Mouse (Mus musculus) hindbrain, postnatal 0 days (tissue): ENCODE data around the gene Tuft1. TPM values are rescaled to one million over a fixed set of nuclear protein-coding genes. Genes with fewer than 3 reads are reported as not detected.

ENCODE experiments used
- ATAC-seq: fragments of 200-750 bp; cut with Nextera tagmentation; 2 replicates; pipeline ENCODE4 v1.8.0; 2017; ENCODE audit warnings: mild to moderate bottlenecking, moderate TSS enrichment, moderate library complexity
- DNase-seq: peaks from one replicate; pipeline ENCODE4 v3.0.0-alpha.2; 2015; ENCODE audit warnings: low spot score
- H3K27ac ChIP-seq: fragments of 300-500 bp; sonication (generic); 2 replicates; pipeline ENCODE4 v1.5.1; 2014; ENCODE audit warnings: mild to moderate bottlenecking
- H3K27me3 ChIP-seq: fragments of 300-500 bp; sonication (generic); 2 replicates; pipeline ENCODE4 v1.6.1; 2014; ENCODE audit warnings: low read length, mixed read lengths; ENCODE audit not compliant: insufficient read depth
- H3K36me3 ChIP-seq: fragments of 300-500 bp; sonication (generic); 2 replicates; pipeline ENCODE4 v1.6.1; 2014; ENCODE audit warnings: low read length, mixed read lengths; ENCODE audit not compliant: insufficient read depth
- H3K4me1 ChIP-seq: fragments of 300-500 bp; sonication (generic); 2 replicates; pipeline ENCODE4 v1.6.1; 2014; ENCODE audit warnings: antibody characterized with exemption, low read length, mixed read lengths; ENCODE audit not compliant: insufficient read depth
- H3K4me2 ChIP-seq: fragments of 300-500 bp; sonication (generic); 2 replicates; pipeline ENCODE4 v1.6.1; 2014; ENCODE audit warnings: low read depth, mild to moderate bottlenecking, low read length, moderate library complexity, mixed read lengths
- H3K4me3 ChIP-seq: fragments of 300-500 bp; sonication (generic); 2 replicates; pipeline ENCODE4 v1.5.1; 2014; ENCODE audit warnings: low read length
- H3K9ac ChIP-seq: fragments of 300-500 bp; sonication (generic); replicated peaks from 2 replicates; pipeline ENCODE4 v1.6.1; 2014; ENCODE audit warnings: mild to moderate bottlenecking, low read length, moderate library complexity, mixed read lengths
- H3K9me3 ChIP-seq: fragments of 300-500 bp; sonication (generic); 2 replicates; pipeline ENCODE4 v1.6.1; 2016; ENCODE audit warnings: low read length, mixed read lengths
- CTCF ChIP-seq: IDR thresholded peaks from 2 replicates; pipeline ENCODE4 v1.5.1; 2016; ENCODE audit warnings: antibody characterized with exemption, control low read depth, low read depth
- WGBS: fragments of 180-500 bp; shearing (Covaris S2); extraction: QIAGEN DNeasy Blood & Tissue Kit; methylation state at CpG from one replicate; pipeline ENCODE4 v1.1.7; 2014; 5-methylcytosine and 5-hydroxymethylcytosine counted together
- polyA plus RNA-seq: library from polyadenylated mRNA; unstranded; fragments of >200 nt; fragmentation: Nextera tagmentation; extraction: Ambion mirVana; gene quantifications from 2 replicates; pipeline ENCODE4 v1.2.1, GENCODE M21; 2015
- total RNA-seq: library from RNA; depleted of rRNA; stranded (reverse); fragments of >200 nt; gene quantifications from 2 replicates; pipeline ENCODE4 v1.2.3, GENCODE M21; 2014

Gene Tuft1
- total and polyA plus RNA-seq, 2 experiments from 2014 or later = 6.8 to 14.7 TPM

DNA sequence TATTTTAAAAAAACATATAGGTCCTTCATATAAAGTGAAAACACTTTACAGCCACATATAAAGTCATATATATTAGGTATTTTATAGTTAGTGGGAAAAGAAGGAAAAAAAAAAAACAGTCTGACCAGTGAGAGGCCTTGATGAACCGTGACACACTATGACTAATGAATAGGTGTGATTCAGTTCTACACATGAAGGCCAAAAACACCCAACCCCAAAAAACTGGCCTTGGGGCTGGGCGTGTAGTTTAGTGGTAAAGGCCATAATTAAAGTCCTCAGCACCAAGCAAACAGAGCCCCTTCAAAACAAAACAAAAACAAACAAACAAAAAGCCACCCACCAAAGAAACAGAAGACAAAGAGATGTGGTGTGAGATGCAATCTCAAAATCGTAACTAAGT, 28.8 kb downstream of the Tuft1 start:
- WGBS = 83% methylated on average over 3 of the region's 3 CpGs
- H3K4me1 ChIP-seq = no peaks in the 10 kb centered on the region

DNA sequence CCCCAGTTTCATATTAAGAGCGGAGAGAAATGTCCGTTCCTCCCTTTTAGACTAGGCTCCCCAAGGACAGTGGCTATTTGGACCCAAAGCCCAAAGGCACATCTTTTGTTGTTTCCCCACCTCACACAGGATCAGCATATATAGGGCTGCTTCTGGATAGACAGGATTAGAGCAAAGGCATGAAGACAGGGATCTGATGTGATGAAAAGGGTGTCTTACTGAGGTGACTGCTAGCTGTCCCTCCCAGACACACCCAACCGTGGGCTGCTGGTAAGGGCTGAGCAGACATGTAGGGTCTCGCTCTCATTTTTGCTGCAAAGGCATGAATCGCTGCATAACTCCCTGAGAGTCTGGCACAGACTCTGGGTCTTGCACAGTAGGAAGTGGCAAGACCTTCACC, 30.0 kb downstream of the Tuft1 start:
- Histone ChIP-seq H3K36me3 (no peaks in the 10 kb centered on the region), H3K4me3 (no peak overlapping the region), H3K4me2 (no peak overlapping the region), H3K4me1 (no peaks in the 10 kb centered on the region), H3K27me3 (no peaks in the 10 kb centered on the region), H3K9me3 (no peaks in the 10 kb centered on the region), H3K27ac (no peak overlapping the region), H3K9ac (no peak overlapping the region)
- ATAC-seq (no peak), DNase-seq (no peak)
- 86% methylated on average over 5 of the region's 5 CpGs for WGBS
- TF ChIP-seq CTCF = no peak

More for the DNA sequence above, 28.8 kb downstream of the Tuft1 start:
- Histone ChIP-seq H3K9me3 (no peaks in the 10 kb centered on the region), H3K4me3 (no peak overlapping the region), H3K4me2 (no peak overlapping the region), H3K27me3 (no peaks in the 10 kb centered on the region), H3K9ac (no peak overlapping the region), H3K27ac (no peak overlapping the region), H3K36me3 (no peaks in the 10 kb centered on the region)
- DNase-seq (no peak), ATAC-seq (no peak)
- TF ChIP-seq CTCF = no peak

DNA sequence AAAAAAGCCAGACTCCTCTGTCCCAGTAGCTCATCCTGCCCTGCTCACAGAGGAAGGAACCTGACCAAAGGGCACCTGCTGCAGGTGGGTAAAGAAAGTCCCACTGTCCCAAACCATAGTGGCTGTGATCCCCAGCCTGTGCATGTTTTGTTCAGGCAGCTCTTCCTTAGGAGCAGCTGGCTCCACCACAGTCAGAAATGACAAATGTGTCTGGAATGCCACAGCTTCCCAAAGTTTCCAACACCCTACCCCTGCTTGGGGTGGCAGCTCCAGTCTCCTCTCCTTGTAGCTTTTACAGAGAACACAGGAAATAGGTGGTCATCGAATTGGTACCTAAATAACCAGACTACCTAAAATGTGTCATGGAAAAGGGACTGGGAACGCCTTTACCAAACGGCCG, 34.4 kb downstream of the Tuft1 start:
- Histone ChIP-seq H3K4me1 (no peaks in the 10 kb centered on the region), H3K36me3 (no peaks in the 10 kb centered on the region), H3K4me2 (no peak overlapping the region), H3K9ac (no peak overlapping the region), H3K9me3 (no peaks in the 10 kb centered on the region), H3K27ac (no peak overlapping the region), H3K4me3 (no peak overlapping the region), H3K27me3 (no peaks in the 10 kb centered on the region)
- TF ChIP-seq CTCF = no peak
- WGBS = 95% methylated on average over 4 of the region's 4 CpGs
- DNase-seq (no peak), ATAC-seq (no peak)

DNA sequence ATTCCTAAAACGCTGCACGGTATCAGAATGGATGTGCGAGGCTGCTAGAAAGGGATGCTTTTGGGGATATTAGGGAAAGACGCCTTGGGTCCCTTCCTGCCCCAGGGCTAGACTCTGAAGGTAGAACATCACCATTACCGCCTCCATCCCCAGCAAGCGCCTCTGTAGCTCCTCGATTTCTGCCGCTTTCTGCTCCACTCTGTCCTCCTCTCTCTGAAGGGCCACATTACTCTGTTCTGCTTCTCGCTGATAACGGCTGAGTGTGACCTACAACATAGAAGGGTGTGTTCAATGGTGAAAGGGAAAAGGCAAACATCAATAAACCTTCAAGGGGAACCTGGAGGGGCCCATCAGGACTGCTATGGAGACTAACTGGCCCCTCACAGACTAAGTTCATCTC, 36.1 kb downstream of the Tuft1 start:
- no peaks in the 10 kb centered on the region for H3K4me1 ChIP-seq

DNA sequence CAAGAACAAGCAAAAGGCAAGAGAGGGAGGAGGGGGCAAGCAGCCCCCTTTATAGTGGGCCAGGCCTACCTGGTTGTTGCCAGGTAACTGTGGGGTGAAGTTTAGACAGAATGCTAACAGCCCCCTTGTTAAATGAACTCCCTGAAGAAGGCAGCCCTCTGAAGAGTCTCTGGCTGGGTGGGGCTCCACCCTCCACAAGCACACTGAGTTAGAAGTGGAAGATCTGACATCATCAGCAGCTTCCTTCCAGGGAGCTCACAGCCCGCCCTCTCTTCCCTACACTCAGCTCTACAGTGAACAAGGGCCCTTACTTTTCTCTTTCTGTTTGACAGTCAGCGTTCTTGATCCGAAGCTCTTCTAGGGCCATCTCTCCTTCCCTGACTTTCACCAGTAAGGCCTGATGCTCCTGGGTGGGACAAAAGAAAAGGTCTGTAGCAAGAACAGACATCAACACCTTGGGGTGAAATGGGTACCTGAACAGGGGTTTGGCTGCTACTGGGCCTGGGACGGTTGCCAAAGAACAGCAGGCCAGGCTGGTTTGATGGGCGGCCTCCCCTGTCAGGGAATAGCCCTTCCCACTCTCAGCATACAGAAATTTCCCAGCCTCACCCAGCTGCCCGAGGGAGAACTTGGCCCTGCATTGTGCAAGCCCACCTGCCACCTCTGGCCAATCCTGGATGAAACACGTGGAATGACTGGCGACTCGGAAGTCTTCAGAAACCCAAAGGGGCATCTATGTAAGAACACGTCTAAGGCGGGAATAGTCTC, 36.7 kb downstream of the Tuft1 start:
- no peak overlapping the region for H3K9ac ChIP-seq
- H3K27me3 ChIP-seq = no peaks in the 10 kb centered on the region
- DNase-seq = no peak
- no peak overlapping the region for H3K4me2 ChIP-seq
- H3K36me3 ChIP-seq = no peaks in the 10 kb centered on the region
- 74% methylated on average over 11 of the region's 11 CpGs for WGBS
- no peaks in the 10 kb centered on the region for H3K4me1 ChIP-seq
- H3K9me3 ChIP-seq = no peaks in the 10 kb centered on the region
- H3K27ac ChIP-seq = no peak overlapping the region
- TF ChIP-seq CTCF = no peak
- H3K4me3 ChIP-seq = no peak overlapping the region
- ATAC-seq = no peak

More for the DNA sequence above, 36.1 kb downstream of the Tuft1 start:
- H3K36me3 ChIP-seq = no peaks in the 10 kb centered on the region
- no peaks in the 10 kb centered on the region for H3K9me3 ChIP-seq
- no peak overlapping the region for H3K4me2 ChIP-seq
- ATAC-seq = no peak
- no peak overlapping the region for H3K27ac ChIP-seq
- no peak for DNase-seq
- no peaks in the 10 kb centered on the region for H3K27me3 ChIP-seq
- no peak for TF ChIP-seq CTCF
- H3K9ac ChIP-seq = no peak overlapping the region
- WGBS = 94% methylated on average over 10 of the region's 10 CpGs
- no peak overlapping the region for H3K4me3 ChIP-seq

DNA sequence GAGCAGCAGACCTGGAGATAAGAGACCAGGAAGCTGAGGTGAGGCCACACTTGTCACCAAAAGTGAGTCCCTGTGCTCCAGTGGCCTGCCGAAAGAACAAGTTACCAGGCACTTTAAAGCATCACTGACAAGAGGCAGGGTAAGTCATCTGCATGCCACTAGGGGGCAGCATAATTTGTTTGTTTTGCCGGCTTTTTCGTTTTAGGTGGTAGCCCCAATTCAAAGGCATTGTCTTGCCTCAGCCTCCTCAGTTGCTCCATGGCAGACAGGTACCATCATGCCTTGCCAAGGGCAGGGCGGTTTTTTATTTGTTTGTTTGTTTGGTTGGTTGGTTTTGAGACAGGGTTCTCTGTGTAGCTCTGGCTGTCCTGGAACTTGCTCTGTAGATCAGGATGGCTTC, 42.0 kb downstream of the Tuft1 start:
- peak; percentile 36 for DNase-seq
- ATAC-seq = no peak
- Histone ChIP-seq H3K36me3 (no peaks in the 10 kb centered on the region), H3K4me2 (no peak overlapping the region), H3K27me3 (no peaks in the 10 kb centered on the region), H3K27ac (no peak overlapping the region), H3K9me3 (no peaks in the 10 kb centered on the region), H3K4me3 (no peak overlapping the region), H3K9ac (no peak overlapping the region), H3K4me1 (no peaks in the 10 kb centered on the region)
- WGBS = 68% methylated on average over 4 of the region's 4 CpGs
- TF ChIP-seq CTCF = peak; percentile 55

DNA sequence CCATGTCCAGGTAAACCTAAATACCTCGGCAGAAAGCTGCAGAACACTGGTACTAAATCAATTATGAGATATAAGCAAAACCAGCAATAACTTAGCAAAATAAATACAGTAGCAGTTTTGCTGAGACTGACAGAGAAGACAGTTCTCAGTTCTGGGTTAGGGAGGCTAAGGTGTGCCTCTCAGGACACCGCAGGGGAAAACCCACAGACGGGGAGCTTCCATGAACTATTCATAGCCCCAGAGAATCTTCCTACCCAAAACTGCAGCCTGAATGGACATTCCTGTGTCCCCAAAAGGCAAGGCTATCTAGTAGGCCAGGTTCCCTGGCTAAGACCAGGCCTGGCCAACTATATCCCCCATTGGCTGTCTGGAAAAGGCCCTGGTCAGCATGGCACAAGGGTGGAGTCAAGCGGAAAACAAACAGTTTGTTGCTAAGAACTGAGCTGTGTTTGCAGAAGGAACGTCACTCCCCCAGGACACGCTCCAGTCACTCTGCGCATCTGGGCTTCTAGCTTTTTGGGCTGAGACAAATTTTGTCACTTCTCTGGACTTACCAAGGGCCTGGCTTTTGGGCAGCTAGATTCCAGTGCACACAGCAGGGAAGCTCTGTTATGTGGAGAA, 45.3 kb downstream of the Tuft1 start:
- 0 out of 2 replicates have a peak, but pooled peaks have one; percentile 45 for ATAC-seq
- Histone ChIP-seq H3K4me1 (no peaks in the 10 kb centered on the region), H3K4me3 (no peak overlapping the region), H3K9ac (no peak overlapping the region), H3K27me3 (no peaks in the 10 kb centered on the region), H3K27ac (no peak overlapping the region), H3K36me3 (no peaks in the 10 kb centered on the region), H3K9me3 (no peaks in the 10 kb centered on the region), H3K4me2 (no peak overlapping the region)
- 59% methylated on average over 7 of the region's 7 CpGs for WGBS
- DNase-seq = peak; percentile 11
- no peak for TF ChIP-seq CTCF
